Mouse (Mus musculus): ENCODE results near the gene Lrtm2. TPM values are rescaled to one million over a fixed set of nuclear protein-coding genes. Genes with fewer than 3 reads are reported as not detected.

Gene Lrtm2
- polyA plus RNA-seq, 1 experiment from 2014 or later = 0.54 TPM

DNA sequence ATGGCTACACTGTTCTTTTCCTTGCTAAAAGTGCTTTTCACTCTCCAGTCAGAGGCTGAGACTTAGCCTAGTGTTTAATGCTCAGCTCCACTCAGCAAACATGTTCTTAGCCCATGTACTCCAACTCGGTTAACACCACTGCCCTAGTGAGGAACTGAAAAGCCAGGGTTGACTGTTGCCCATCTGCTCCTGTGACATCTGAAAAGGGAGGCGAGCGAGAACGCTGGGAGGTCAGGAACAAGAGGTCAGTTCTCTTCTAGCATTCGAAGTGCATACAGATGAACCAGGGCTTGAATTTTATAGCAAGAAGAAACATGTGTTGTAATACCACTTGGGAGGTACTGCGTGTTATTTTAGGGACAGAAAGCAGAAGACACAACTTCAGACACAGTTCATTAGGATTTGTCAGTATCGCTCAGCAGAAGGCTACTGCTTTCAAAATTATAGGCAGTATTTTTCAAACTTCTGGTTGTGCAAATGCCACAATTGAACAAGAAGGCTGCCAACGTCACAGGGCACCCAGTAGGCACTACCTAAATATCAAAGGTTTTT, 27.5 kb upstream of the Lrtm2 start:
- Histone ChIP-seq H3K4me1 (no peaks in the 10 kb centered on the region), H3K27ac (replicated peaks) (no peak overlapping the region), H3K4me3 (no peak overlapping the region), H3K4me2 (replicated peaks) (no peak overlapping the region), H3K9ac (replicated peaks) (no peak overlapping the region), H3K9me3 (no peaks in the 10 kb centered on the region), H3K36me3 (peaks cover 91% of the 10 kb centered on the region), H3K27me3 (no peaks in the 10 kb centered on the region)
- ATAC-seq (ENCODE audit: low FRiP score, low read depth) = no peak
- 88% methylated on average over 8 of the region's 8 CpGs for WGBS

DNA sequence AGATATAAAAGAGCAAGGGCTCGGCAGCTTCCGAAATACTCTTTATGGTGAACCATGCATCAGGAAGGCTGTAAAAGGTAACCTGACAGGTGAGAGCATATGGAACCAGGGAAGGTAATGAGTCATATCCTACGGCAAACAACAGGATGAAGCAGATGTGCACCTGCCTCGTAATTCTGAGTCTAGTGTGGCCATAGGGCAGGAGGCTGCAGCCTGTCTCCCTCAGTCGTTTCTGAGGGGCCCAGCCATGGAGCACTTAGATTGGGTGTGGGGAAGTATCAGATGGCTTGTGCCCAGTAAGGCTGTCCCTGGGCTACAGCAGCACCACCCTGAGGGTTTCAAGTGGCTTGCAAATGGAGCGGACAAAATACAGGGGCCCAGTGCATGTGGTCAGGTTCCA, 21.9 kb upstream of the Lrtm2 start:
- H3K4me3 ChIP-seq = no peak overlapping the region
- no peaks in the 10 kb centered on the region for H3K4me1 ChIP-seq
- ATAC-seq (ENCODE audit: low FRiP score, low read depth) = no peak
- H3K27ac ChIP-seq (replicated peaks) = no peak overlapping the region
- 88% methylated on average over 6 of the region's 6 CpGs for WGBS
- no peak overlapping the region for H3K9ac ChIP-seq (replicated peaks)
- no peaks in the 10 kb centered on the region for H3K27me3 ChIP-seq
- no peak overlapping the region for H3K4me2 ChIP-seq (replicated peaks)
- peaks cover 41% of the 10 kb centered on the region for H3K36me3 ChIP-seq
- no peaks in the 10 kb centered on the region for H3K9me3 ChIP-seq

DNA sequence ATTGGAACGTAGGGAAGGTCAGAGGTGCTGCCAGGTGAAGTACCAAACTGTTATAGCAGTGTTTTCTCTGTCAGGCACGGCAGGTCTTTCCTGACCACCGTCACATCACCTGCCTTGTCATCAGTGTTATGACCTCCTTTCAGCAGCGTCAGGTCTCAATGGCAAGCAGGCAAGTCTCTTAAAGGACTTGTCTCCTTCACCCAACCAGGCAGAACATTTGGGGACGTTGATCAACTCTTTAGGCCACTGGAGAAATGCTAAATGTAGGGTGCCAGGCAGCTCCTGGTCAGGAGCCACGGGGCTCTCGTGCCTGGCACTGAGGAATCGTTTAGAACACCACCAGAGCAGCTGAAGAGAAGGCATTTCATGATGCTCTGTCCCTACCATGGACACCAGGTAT, 21.1 kb upstream of the Lrtm2 start:
- 0 out of 2 replicates have a peak, but pooled peaks cover 2% of the 10 kb centered on the region for H3K27me3 ChIP-seq
- ATAC-seq (ENCODE audit: low FRiP score, low read depth) = no peak
- no peak overlapping the region for H3K4me3 ChIP-seq
- no peak overlapping the region for H3K9ac ChIP-seq (replicated peaks)
- peaks cover 36% of the 10 kb centered on the region for H3K36me3 ChIP-seq
- no peaks in the 10 kb centered on the region for H3K4me1 ChIP-seq
- no peak overlapping the region for H3K4me2 ChIP-seq (replicated peaks)
- H3K27ac ChIP-seq (replicated peaks) = no peak overlapping the region
- 85% methylated on average over 8 of the region's 8 CpGs for WGBS
- H3K9me3 ChIP-seq = no peaks in the 10 kb centered on the region

DNA sequence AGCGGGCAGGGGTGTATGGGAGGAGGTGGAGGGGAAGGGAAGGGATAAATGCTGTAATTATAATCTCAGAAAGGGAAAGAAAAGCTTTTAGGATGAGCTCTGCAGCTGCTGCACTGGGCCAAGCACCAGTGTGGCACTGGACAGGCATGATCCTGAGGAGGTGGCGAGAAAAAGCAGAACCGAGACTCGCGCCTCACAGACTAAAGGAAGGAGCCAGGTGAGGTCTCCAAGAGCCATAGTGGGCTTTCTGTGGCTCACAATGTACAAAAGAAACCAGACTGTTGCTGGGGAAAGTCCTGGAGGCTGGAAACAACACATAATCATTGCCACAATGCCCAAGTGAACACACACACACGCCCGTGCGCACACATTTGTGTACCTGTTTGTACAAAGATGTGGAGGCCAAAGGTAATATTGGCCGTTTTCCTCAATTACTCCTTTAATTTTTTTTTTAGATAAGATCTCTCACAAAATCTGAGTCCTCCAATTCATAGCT, 20.2 kb upstream of the Lrtm2 start:
- ATAC-seq (ENCODE audit: low FRiP score, low read depth) = no peak
- WGBS = 86% methylated on average over 9 of the region's 9 CpGs
- no peak overlapping the region for H3K27ac ChIP-seq (replicated peaks)

DNA sequence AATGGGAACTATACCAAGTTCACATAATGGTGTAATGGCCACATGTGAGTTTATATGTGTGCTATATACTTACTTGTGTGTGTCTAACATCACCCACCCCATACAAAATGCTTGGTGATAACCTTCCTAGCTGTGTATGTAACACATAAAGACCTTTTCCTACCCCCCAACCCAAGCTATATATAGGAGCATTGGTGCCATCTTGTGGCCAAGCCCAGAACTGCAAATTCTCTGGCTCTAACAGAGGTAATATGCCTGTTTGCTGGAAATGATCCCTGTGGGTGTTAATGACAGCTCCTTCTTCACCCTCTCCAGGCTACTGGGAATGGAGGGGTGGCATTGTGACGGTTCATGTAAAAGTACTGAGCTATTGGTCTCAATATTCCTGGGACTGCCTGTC, 17.7 kb upstream of the Lrtm2 start:
- peak; percentile 42; the same call in 1 of the 2 replicates for ATAC-seq (ENCODE audit: low FRiP score, low read depth)
- Histone ChIP-seq H3K36me3 (peaks cover 2% of the 10 kb centered on the region), H3K4me3 (no peak overlapping the region), H3K27me3 (0 out of 2 replicates have a peak, but pooled peaks cover 5% of the 10 kb centered on the region), H3K4me2 (replicated peaks) (no peak overlapping the region), H3K9me3 (no peaks in the 10 kb centered on the region), H3K27ac (replicated peaks) (no peak overlapping the region), H3K9ac (replicated peaks) (no peak overlapping the region), H3K4me1 (no peaks in the 10 kb centered on the region)
- 7% methylated on average over 1 of the region's 1 CpGs for WGBS

More for the DNA sequence above, 20.2 kb upstream of the Lrtm2 start:
- Histone ChIP-seq H3K4me1 (no peaks in the 10 kb centered on the region), H3K36me3 (peaks cover 27% of the 10 kb centered on the region), H3K9ac (replicated peaks) (no peak overlapping the region), H3K4me2 (replicated peaks) (no peak overlapping the region), H3K27me3 (0 out of 2 replicates have a peak, but pooled peaks cover 5% of the 10 kb centered on the region), H3K9me3 (no peaks in the 10 kb centered on the region), H3K4me3 (no peak overlapping the region)

DNA sequence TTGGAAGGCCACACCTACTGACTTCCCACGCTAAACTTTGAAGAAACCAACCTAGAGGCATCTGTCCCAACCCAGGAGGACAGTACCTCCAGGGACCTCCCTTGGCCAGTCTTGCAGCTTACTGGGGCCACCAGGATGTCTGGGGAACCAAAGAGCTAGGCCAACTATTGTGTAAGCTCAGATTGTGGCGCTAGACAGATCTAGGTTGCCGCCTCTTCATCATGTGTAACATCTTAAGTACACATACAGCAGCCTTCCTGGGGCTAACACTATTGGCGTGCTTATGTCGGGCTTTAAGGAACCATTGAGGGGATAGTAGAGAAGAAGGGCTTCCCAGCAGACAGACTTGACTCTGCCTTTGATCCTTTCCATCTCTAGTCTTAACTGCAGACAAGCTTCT, 17.2 kb upstream of the Lrtm2 start:
- WGBS = 71% methylated on average over 5 of the region's 5 CpGs

DNA sequence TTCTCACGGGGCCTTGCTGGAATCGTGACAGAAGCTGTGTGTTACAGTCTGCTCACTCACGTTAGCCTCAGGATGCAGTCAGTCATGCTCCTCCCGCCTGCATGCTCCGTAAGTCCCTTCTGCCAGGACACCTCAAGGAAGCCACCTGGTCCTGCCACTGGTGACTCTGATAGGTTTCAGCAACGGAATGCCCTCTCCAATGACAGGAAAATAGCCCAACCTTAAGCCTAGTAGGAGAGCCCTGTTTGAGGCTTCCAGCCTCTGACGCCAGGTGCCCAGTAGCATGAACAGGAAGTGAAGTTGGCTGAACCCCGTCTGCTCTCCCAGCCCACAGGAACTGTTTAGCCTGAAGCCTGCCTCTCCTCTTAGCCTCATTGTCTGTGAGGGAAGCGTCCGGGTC, 15.7 kb upstream of the Lrtm2 start:
- Histone ChIP-seq H3K4me3 (no peak overlapping the region), H3K9ac (replicated peaks) (no peak overlapping the region)

More for the DNA sequence above, 17.2 kb upstream of the Lrtm2 start:
- Histone ChIP-seq H3K9ac (replicated peaks) (no peak overlapping the region), H3K4me3 (no peak overlapping the region), H3K9me3 (no peaks in the 10 kb centered on the region), H3K36me3 (no peaks in the 10 kb centered on the region), H3K27ac (replicated peaks) (no peak overlapping the region), H3K4me2 (replicated peaks) (no peak overlapping the region), H3K27me3 (0 out of 2 replicates have a peak, but pooled peaks cover 5% of the 10 kb centered on the region), H3K4me1 (no peaks in the 10 kb centered on the region)
- no peak for ATAC-seq (ENCODE audit: low FRiP score, low read depth)

DNA sequence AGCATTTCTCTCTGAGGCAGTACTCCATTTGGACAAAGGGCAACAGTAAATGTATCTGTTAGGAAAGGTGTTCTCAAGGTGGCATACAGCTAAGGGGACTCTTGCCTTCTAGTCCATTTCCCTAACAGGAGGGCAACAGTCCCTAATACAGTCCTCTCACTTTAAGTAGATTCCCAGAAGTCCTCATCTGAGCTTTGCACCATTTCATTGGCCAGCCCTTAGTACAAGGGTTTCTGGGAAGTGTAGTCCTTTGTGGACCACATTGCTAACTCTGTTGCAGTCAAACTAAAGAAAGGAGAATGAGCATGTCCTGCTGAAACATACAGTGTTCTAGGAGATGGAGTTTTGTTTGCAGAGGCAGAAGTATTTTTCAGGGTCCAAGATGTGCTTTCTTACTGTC, 10.8 kb upstream of the Lrtm2 start:
- Histone ChIP-seq H3K36me3 (no peaks in the 10 kb centered on the region), H3K9me3 (no peaks in the 10 kb centered on the region), H3K9ac (replicated peaks) (no peak overlapping the region), H3K4me3 (no peak overlapping the region), H3K27me3 (0 out of 2 replicates have a peak, but pooled peaks cover under 1% of the 10 kb centered on the region), H3K4me1 (peaks cover 9% of the 10 kb centered on the region), H3K27ac (replicated peaks) (no peak overlapping the region), H3K4me2 (replicated peaks) (no peak overlapping the region)
- peak; percentile 83 for ATAC-seq (ENCODE audit: low FRiP score, low read depth)

More for the DNA sequence above, 15.7 kb upstream of the Lrtm2 start:
- Histone ChIP-seq H3K4me2 (replicated peaks) (no peak overlapping the region), H3K9me3 (no peaks in the 10 kb centered on the region), H3K27ac (replicated peaks) (no peak overlapping the region), H3K27me3 (0 out of 2 replicates have a peak, but pooled peaks cover 5% of the 10 kb centered on the region), H3K36me3 (no peaks in the 10 kb centered on the region), H3K4me1 (no peaks in the 10 kb centered on the region)
- no peak for ATAC-seq (ENCODE audit: low FRiP score, low read depth)
- 68% methylated on average over 10 of the region's 10 CpGs for WGBS

DNA sequence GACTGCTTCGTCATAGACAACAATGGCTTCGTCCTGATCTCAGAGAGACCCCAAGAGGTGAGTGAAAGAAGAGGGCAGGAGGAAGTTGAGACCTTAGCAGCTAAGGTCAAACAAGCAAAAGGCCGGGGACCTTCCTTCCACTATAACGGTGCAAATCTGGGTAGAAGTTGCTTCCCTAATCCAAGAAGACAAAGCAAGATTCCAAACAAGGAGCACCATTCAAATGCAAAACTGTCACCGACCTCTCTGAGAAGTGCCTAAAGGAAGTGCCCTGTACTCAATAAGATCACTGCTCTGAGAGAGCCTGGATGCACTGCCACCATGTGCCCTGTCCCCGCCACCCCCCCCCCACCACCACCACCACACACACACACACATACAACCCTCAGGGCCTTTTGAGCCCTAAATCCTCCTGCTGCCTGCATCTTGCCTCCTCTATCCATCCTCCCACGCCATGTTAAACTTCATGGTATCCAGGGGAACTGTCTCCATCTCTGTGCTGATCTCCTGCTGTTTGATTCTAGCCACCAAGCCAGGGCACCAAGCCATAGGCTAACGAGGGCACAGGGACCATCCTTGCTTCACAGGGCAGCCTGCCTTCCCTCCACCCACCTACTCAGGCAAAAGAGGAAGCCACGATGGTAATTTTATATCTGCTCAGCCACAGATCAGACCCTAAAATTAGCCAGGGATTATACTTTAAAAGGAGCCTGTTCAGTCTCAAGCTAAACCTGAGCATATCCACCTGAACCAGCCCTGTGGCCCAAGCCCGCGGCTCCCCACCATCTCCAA, 7.8 kb upstream of the Lrtm2 start:
- no peak overlapping the region for H3K4me2 ChIP-seq (replicated peaks)
- WGBS = 22% methylated on average over 10 of the region's 11 CpGs
- peaks cover 14% of the 10 kb centered on the region for H3K4me1 ChIP-seq
- no peaks in the 10 kb centered on the region for H3K36me3 ChIP-seq
- no peak overlapping the region for H3K4me3 ChIP-seq
- H3K27ac ChIP-seq (replicated peaks) = no peak overlapping the region
- no peak for ATAC-seq (ENCODE audit: low FRiP score, low read depth)
- no peak overlapping the region for H3K9ac ChIP-seq (replicated peaks)
- H3K27me3 ChIP-seq = 0 out of 2 replicates have a peak, but pooled peaks cover 8% of the 10 kb centered on the region
- H3K9me3 ChIP-seq = no peaks in the 10 kb centered on the region

GRCm38 (mm10) chr6:119337287-119337686, 6.7 kb upstream of the Lrtm2 start:
- no peak for ATAC-seq (ENCODE audit: low FRiP score, low read depth)
- Histone ChIP-seq H3K4me3 (no peak overlapping the region), H3K27me3 (peaks cover 16% of the 10 kb centered on the region), H3K4me1 (peaks cover 15% of the 10 kb centered on the region), H3K36me3 (no peaks in the 10 kb centered on the region), H3K27ac (replicated peaks) (no peak overlapping the region), H3K4me2 (replicated peaks) (no peak overlapping the region), H3K9me3 (no peaks in the 10 kb centered on the region), H3K9ac (replicated peaks) (no peak overlapping the region)
- WGBS = 69% methylated on average over 3 of the region's 3 CpGs

GRCm38 (mm10) chr6:119336124-119336523, 5.6 kb upstream of the Lrtm2 start:
- no peak for ATAC-seq (ENCODE audit: low FRiP score, low read depth)
- H3K27me3 ChIP-seq = peaks cover 27% of the 10 kb centered on the region
- H3K36me3 ChIP-seq = no peaks in the 10 kb centered on the region
- 85% methylated on average over 7 of the region's 7 CpGs for WGBS
- no peak overlapping the region for H3K4me3 ChIP-seq
- H3K4me2 ChIP-seq (replicated peaks) = no peak overlapping the region
- peaks cover 17% of the 10 kb centered on the region for H3K4me1 ChIP-seq
- H3K9me3 ChIP-seq = no peaks in the 10 kb centered on the region
- no peak overlapping the region for H3K9ac ChIP-seq (replicated peaks)
- H3K27ac ChIP-seq (replicated peaks) = no peak overlapping the region

DNA sequence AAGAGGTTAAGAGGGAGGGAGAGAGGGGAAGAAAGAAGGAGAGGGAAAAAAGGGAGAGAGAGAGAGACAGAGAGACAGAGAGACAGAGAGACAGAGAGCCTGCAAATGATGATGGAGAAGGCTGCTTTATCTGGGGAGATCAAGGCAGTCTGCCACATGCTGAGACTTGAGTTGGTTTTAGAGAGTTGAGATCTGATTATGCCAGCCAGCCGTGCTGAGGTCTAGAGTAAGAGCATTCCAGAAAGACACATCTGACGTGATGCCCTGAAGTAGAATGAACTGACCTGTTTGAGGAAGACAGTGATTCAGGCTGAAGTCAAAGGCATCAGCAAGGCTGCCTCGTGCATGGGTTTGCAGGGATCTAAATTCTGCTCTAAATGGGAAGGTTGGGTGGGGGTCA, 3.3 kb upstream of the Lrtm2 start:
- Histone ChIP-seq H3K9ac (replicated peaks) (no peak overlapping the region), H3K27ac (replicated peaks) (no peak overlapping the region), H3K4me3 (no peak overlapping the region), H3K27me3 (peaks cover 50% of the 10 kb centered on the region), H3K4me1 (peaks cover 39% of the 10 kb centered on the region), H3K9me3 (no peaks in the 10 kb centered on the region), H3K36me3 (no peaks in the 10 kb centered on the region), H3K4me2 (replicated peaks) (no peak overlapping the region)
- 40% methylated on average over 3 of the region's 3 CpGs for WGBS
- ATAC-seq (ENCODE audit: low FRiP score, low read depth) = no peak
